Mouse (Mus musculus) hindbrain, embryonic 10.5 days (tissue): ENCODE measurements at regions not wholly inside any gene's neighbourhood (a gene's known extent, or its start where the extent isn't known, plus 50 kb on each side); places are given as distances from the start of the nearest gene placed in this dataset.

Source experiments
- DNase-seq: peaks from one replicate; pipeline ENCODE4 v3.0.0-alpha.2; 2017; ENCODE audit warnings: low spot score
- H3K27ac ChIP-seq: fragments of 300-500 bp; sonication (generic); 2 replicates; pipeline ENCODE4 v1.5.1; 2016; ENCODE audit warnings: mild to moderate bottlenecking, moderate library complexity
- H3K27me3 ChIP-seq: fragments of 300-500 bp; sonication (generic); 2 replicates; pipeline ENCODE4 v1.6.1; 2016; ENCODE audit warnings: mild to moderate bottlenecking; ENCODE audit not compliant: poor library complexity, insufficient read depth, severe bottlenecking
- H3K36me3 ChIP-seq: fragments of 300-500 bp; sonication (generic); 2 replicates; pipeline ENCODE4 v1.6.1; 2016; ENCODE audit warnings: mild to moderate bottlenecking, moderate library complexity
- H3K4me1 ChIP-seq: fragments of 300-500 bp; sonication (generic); replicated peaks from 2 replicates; pipeline ENCODE4 v1.6.1; 2016; ENCODE audit warnings: mild to moderate bottlenecking
- H3K4me3 ChIP-seq: fragments of 300-500 bp; sonication (generic); 2 replicates; pipeline ENCODE4 v1.5.1; 2016; ENCODE audit warnings: mild to moderate bottlenecking, moderate library complexity
- H3K9me3 ChIP-seq: fragments of 300-500 bp; sonication (generic); 2 replicates; pipeline ENCODE4 v1.6.1; 2016; ENCODE audit warnings: mild to moderate bottlenecking, moderate library complexity
- WGBS: fragments of 180-500 bp; shearing (Covaris S2); methylation state at CpG from one replicate; pipeline ENCODE4 v1.1.7; 2016; 5-methylcytosine and 5-hydroxymethylcytosine counted together

GRCm38 (mm10) chr3:137057225-137057910 is 283.5 kb upstream of the Emcn start:
- no peak overlapping the region for H3K27ac ChIP-seq
- DNase-seq: no peak
- no peak overlapping the region for H3K4me3 ChIP-seq
- 61% methylated on average over 6 of the region's 6 CpGs for whole genome bisulfite sequencing
- H3K9me3 ChIP-seq: no peaks in the 10 kb centered on the region
- H3K27me3 ChIP-seq: no peaks in the 10 kb centered on the region
- H3K36me3 ChIP-seq: no peaks in the 10 kb centered on the region
- peaks cover 6% of the 10 kb centered on the region; the same call in 1 of the 2 replicates for H3K4me1 ChIP-seq

- no peak overlapping the region for H3K4me3 ChIP-seq
- no peaks in the 10 kb centered on the region for H3K9me3 ChIP-seq
- H3K27me3 ChIP-seq: no peaks in the 10 kb centered on the region
- 86% methylated on average over 4 of the region's 4 CpGs for WGBS
- no peaks in the 10 kb centered on the region for H3K36me3 ChIP-seq
- DNase-seq: no peak
- peaks cover 6% of the 10 kb centered on the region; the same call in 1 of the 2 replicates for H3K4me1 ChIP-seq
- no peak overlapping the region for H3K27ac ChIP-seq
These were observed 283.0 kb upstream of the Emcn start for GRCm38 (mm10) chr3:137057911-137058260.

GRCm38 (mm10) chr3:137062067-137062466 is 278.8 kb upstream of the Emcn start:
- WGBS: 80% methylated on average over 2 of the region's 2 CpGs
- no peak overlapping the region for H3K4me3 ChIP-seq
- H3K36me3 ChIP-seq: no peaks in the 10 kb centered on the region
- no peaks in the 10 kb centered on the region for H3K27me3 ChIP-seq
- no peaks in the 10 kb centered on the region for H3K9me3 ChIP-seq
- H3K27ac ChIP-seq: no peak overlapping the region
- peaks cover 4% of the 10 kb centered on the region; the same call in 1 of the 2 replicates for H3K4me1 ChIP-seq
- no peak for DNase-seq

GRCm38 (mm10) chr3:137067336-137067735 is 273.5 kb upstream of the Emcn start:
- H3K27me3 ChIP-seq: no peaks in the 10 kb centered on the region
- no peak overlapping the region for H3K27ac ChIP-seq
- H3K9me3 ChIP-seq: no peaks in the 10 kb centered on the region
- WGBS: 95% methylated on average over 1 of the region's 1 CpGs
- no peaks in the 10 kb centered on the region for H3K4me1 ChIP-seq
- no peaks in the 10 kb centered on the region for H3K36me3 ChIP-seq
- H3K4me3 ChIP-seq: no peak overlapping the region
- DNase-seq: no peak

- DNase-seq: no peak
- WGBS: 91% methylated on average over 3 of the region's 3 CpGs
- no peaks in the 10 kb centered on the region for H3K4me1 ChIP-seq
- H3K27ac ChIP-seq: no peak overlapping the region
- no peaks in the 10 kb centered on the region for H3K36me3 ChIP-seq
- H3K27me3 ChIP-seq: no peaks in the 10 kb centered on the region
- no peak overlapping the region for H3K4me3 ChIP-seq
- no peaks in the 10 kb centered on the region for H3K9me3 ChIP-seq
These were observed 271.5 kb upstream of the Emcn start for GRCm38 (mm10) chr3:137069334-137069733.

- Histone ChIP-seq H3K9me3 (no peaks in the 10 kb centered on the region), H3K4me1 (no peaks in the 10 kb centered on the region), H3K4me3 (no peak overlapping the region), H3K27me3 (no peaks in the 10 kb centered on the region), H3K36me3 (no peaks in the 10 kb centered on the region), H3K27ac (no peak overlapping the region)
- WGBS: 91% methylated on average over 13 of the region's 13 CpGs
- DNase-seq: no peak
These were observed 262.9 kb upstream of the Emcn start for GRCm38 (mm10) chr3:137077718-137078599.

GRCm38 (mm10) chr3:137078600-137078975 is 262.3 kb upstream of the Emcn start:
- no peak for DNase-seq

GRCm38 (mm10) chr3:137086896-137087295 is 254.0 kb upstream of the Emcn start:
- Histone ChIP-seq H3K27me3 (no peaks in the 10 kb centered on the region), H3K27ac (no peak overlapping the region), H3K9me3 (no peaks in the 10 kb centered on the region), H3K4me1 (no peaks in the 10 kb centered on the region), H3K4me3 (no peak overlapping the region), H3K36me3 (no peaks in the 10 kb centered on the region)
- 93% methylated on average over 8 of the region's 8 CpGs for WGBS
- DNase-seq: no peak

More at GRCm38 (mm10) chr3:137078600-137078975, 262.3 kb upstream of the Emcn start:
- Histone ChIP-seq H3K4me3 (no peak overlapping the region), H3K9me3 (no peaks in the 10 kb centered on the region), H3K4me1 (no peaks in the 10 kb centered on the region), H3K27ac (no peak overlapping the region), H3K27me3 (no peaks in the 10 kb centered on the region), H3K36me3 (no peaks in the 10 kb centered on the region)
- 86% methylated on average over 3 of the region's 3 CpGs for WGBS

GRCm38 (mm10) chr3:137100627-137101404 is 240.1 kb upstream of the Emcn start:
- Histone ChIP-seq H3K27ac (no peak overlapping the region), H3K36me3 (no peaks in the 10 kb centered on the region), H3K4me1 (no peaks in the 10 kb centered on the region), H3K27me3 (no peaks in the 10 kb centered on the region), H3K4me3 (no peak overlapping the region), H3K9me3 (no peaks in the 10 kb centered on the region)
- no peak for DNase-seq
- WGBS: 64% methylated on average over 4 of the region's 4 CpGs

GRCm38 (mm10) chr3:137105930-137106329 is 234.9 kb upstream of the Emcn start:
- 92% methylated on average over 1 of the region's 1 CpGs for WGBS
- DNase-seq: no peak
- Histone ChIP-seq H3K9me3 (no peaks in the 10 kb centered on the region), H3K36me3 (no peaks in the 10 kb centered on the region), H3K4me1 (no peaks in the 10 kb centered on the region), H3K27me3 (no peaks in the 10 kb centered on the region), H3K4me3 (no peak overlapping the region), H3K27ac (no peak overlapping the region)

- Histone ChIP-seq H3K4me1 (no peaks in the 10 kb centered on the region), H3K36me3 (no peaks in the 10 kb centered on the region), H3K27me3 (no peaks in the 10 kb centered on the region), H3K4me3 (no peak overlapping the region), H3K27ac (no peak overlapping the region), H3K9me3 (no peaks in the 10 kb centered on the region)
- WGBS: 88% methylated on average over 2 of the region's 2 CpGs
- DNase-seq: no peak
These were observed 232.7 kb upstream of the Emcn start for GRCm38 (mm10) chr3:137108197-137108596.

- no peak overlapping the region for H3K4me3 ChIP-seq
- no peak for DNase-seq
- no peaks in the 10 kb centered on the region for H3K4me1 ChIP-seq
- H3K36me3 ChIP-seq: no peaks in the 10 kb centered on the region
- no peak overlapping the region for H3K27ac ChIP-seq
- WGBS: 90% methylated on average over 9 of the region's 9 CpGs
- H3K9me3 ChIP-seq: no peaks in the 10 kb centered on the region
- H3K27me3 ChIP-seq: no peaks in the 10 kb centered on the region
These were observed 231.1 kb upstream of the Emcn start for GRCm38 (mm10) chr3:137109786-137110185.

GRCm38 (mm10) chr3:137110485-137110884 is 230.4 kb upstream of the Emcn start:
- no peaks in the 10 kb centered on the region for H3K9me3 ChIP-seq
- no peak overlapping the region for H3K27ac ChIP-seq
- H3K27me3 ChIP-seq: no peaks in the 10 kb centered on the region
- 82% methylated on average over 4 of the region's 4 CpGs for WGBS
- no peak for DNase-seq
- H3K36me3 ChIP-seq: no peaks in the 10 kb centered on the region
- no peak overlapping the region for H3K4me3 ChIP-seq
- no peaks in the 10 kb centered on the region for H3K4me1 ChIP-seq
